In genomic region chr7:122596596-122597170, GRCm38 (mm10) we compare ENCODE assay signal across 12 mouse cellular contexts.
"Had no signal": no experiment of that assay in that cellular context is flagged by ENCODE, and none has a peak within 500 bp of the region (broad histone marks: within the 10 kb centered on the region; RNA-seq: fewer than 3 reads in every experiment).

No protein-coding gene starts in this region.

- H3K36me3 ChIP-seq: limb, embryonic 15.5 days; liver, embryonic 13.5 days; neural tube, embryonic 15.5 days; stomach, embryonic 15.5 days had no signal

- H3K4me2 ChIP-seq: limb, embryonic 15.5 days; liver, embryonic 13.5 days; neural tube, embryonic 15.5 days; stomach, embryonic 15.5 days had no signal

- H3K9ac ChIP-seq: limb, embryonic 15.5 days; liver, embryonic 13.5 days; liver, postnatal 0 days; neural tube, embryonic 15.5 days; stomach, embryonic 15.5 days had no signal

- ATAC-seq: liver, postnatal 0 days had no signal

- H3K9me3 ChIP-seq: limb, embryonic 15.5 days; liver, embryonic 13.5 days; neural tube, embryonic 15.5 days; stomach, embryonic 15.5 days had no signal

- H3K4me3 ChIP-seq: limb, embryonic 15.5 days; liver, embryonic 13.5 days; myocyte; neural tube, embryonic 15.5 days; stomach, embryonic 15.5 days had no signal

- H3K4me1 ChIP-seq: liver, embryonic 13.5 days; stomach, embryonic 15.5 days had no signal

- H3K27me3 ChIP-seq: liver, embryonic 13.5 days; neural tube, embryonic 15.5 days; stomach, embryonic 15.5 days had no signal

- DNase-seq: kidney, adult 9 months; kidney, postnatal 36 days; liver, embryonic 13.5 days; liver, postnatal 0 days; midbrain, embryonic 14.5 days; right cerebral cortex, postnatal 14 days; thymus, postnatal 4 days had no signal

- H3K27ac ChIP-seq: kidney, postnatal 0 days; limb, embryonic 15.5 days; liver, embryonic 13.5 days; stomach, embryonic 15.5 days had no signal
